Mouse (Mus musculus): ENCODE results near the gene Slc17a2. TPM values are rescaled to one million over a fixed set of nuclear protein-coding genes. Genes with fewer than 3 reads are reported as not detected.

Gene Slc17a2
- polyA plus RNA-seq, 1 experiment from 2014 or later: not detected

GRCm38 (mm10) chr13:23867405-23867804 lies 60.6 kb downstream of the Slc17a2 start, which contains the start of gene Slc17a1:
Gene Slc17a1 (plus strand): TSS chr13:23867750.
- no peak for ATAC-seq
- Histone ChIP-seq H3K4me1 (replicated peaks; ENCODE audit: control insufficient read depth, insufficient read depth, low read length) (no peaks in the 10 kb centered on the region), H3K27me3 (replicated peaks; ENCODE audit: control insufficient read depth, insufficient read depth, low read length) (no peaks in the 10 kb centered on the region), H3K36me3 (ENCODE audit: control insufficient read depth, insufficient read depth) (no peaks in the 10 kb centered on the region), H3K4me3 (replicated peaks; ENCODE audit: low read length) (no peak within 1 kb of the TSS), H3K9me3 (ENCODE audit: control insufficient read depth, low read length) (no peaks in the 10 kb centered on the region), H3K9ac (replicated peaks; ENCODE audit: low read depth, low read length) (no peak within 1 kb of the TSS), H3K4me2 (ENCODE audit: low read length) (no peak within 1 kb of the TSS), H3K27ac (ENCODE audit: low read length) (no peak within 1 kb of the TSS)
- 74% methylated on average over 7 of the region's 7 CpGs for WGBS

- no peak overlapping the region for H3K9ac ChIP-seq (replicated peaks; ENCODE audit: low read depth, low read length)
- H3K9me3 ChIP-seq (ENCODE audit: control insufficient read depth, low read length): no peaks in the 10 kb centered on the region
- H3K27me3 ChIP-seq (replicated peaks; ENCODE audit: control insufficient read depth, insufficient read depth, low read length): no peaks in the 10 kb centered on the region
- H3K27ac ChIP-seq (ENCODE audit: low read length): no peak overlapping the region
- no peak overlapping the region for H3K4me2 ChIP-seq (ENCODE audit: low read length)
- H3K4me3 ChIP-seq (replicated peaks; ENCODE audit: low read length): no peak overlapping the region
- WGBS: 92% methylated on average over 8 of the region's 8 CpGs
- H3K4me1 ChIP-seq (replicated peaks; ENCODE audit: control insufficient read depth, insufficient read depth, low read length): no peaks in the 10 kb centered on the region
- ATAC-seq: no peak
- no peaks in the 10 kb centered on the region for H3K36me3 ChIP-seq (ENCODE audit: control insufficient read depth, insufficient read depth)
Measured at GRCm38 (mm10) chr13:23868790-23869533, 62.2 kb downstream of the Slc17a2 start.

- H3K4me1 ChIP-seq (replicated peaks; ENCODE audit: control insufficient read depth, insufficient read depth, low read length): no peaks in the 10 kb centered on the region
- H3K4me2 ChIP-seq (ENCODE audit: low read length): no peak overlapping the region
- H3K4me3 ChIP-seq (replicated peaks; ENCODE audit: low read length): no peak overlapping the region
- H3K27ac ChIP-seq (ENCODE audit: low read length): no peak overlapping the region
- ATAC-seq: no peak
- no peak overlapping the region for H3K9ac ChIP-seq (replicated peaks; ENCODE audit: low read depth, low read length)
- H3K27me3 ChIP-seq (replicated peaks; ENCODE audit: control insufficient read depth, insufficient read depth, low read length): no peaks in the 10 kb centered on the region
- 85% methylated on average over 3 of the region's 3 CpGs for WGBS
- H3K36me3 ChIP-seq (ENCODE audit: control insufficient read depth, insufficient read depth): no peaks in the 10 kb centered on the region
- no peaks in the 10 kb centered on the region for H3K9me3 ChIP-seq (ENCODE audit: control insufficient read depth, low read length)
Measured at GRCm38 (mm10) chr13:23869996-23870395, 63.2 kb downstream of the Slc17a2 start.

- Histone ChIP-seq H3K4me3 (replicated peaks; ENCODE audit: low read length) (no peak overlapping the region), H3K9me3 (ENCODE audit: control insufficient read depth, low read length) (no peaks in the 10 kb centered on the region), H3K36me3 (ENCODE audit: control insufficient read depth, insufficient read depth) (no peaks in the 10 kb centered on the region), H3K9ac (replicated peaks; ENCODE audit: low read depth, low read length) (no peak overlapping the region), H3K27me3 (replicated peaks; ENCODE audit: control insufficient read depth, insufficient read depth, low read length) (no peaks in the 10 kb centered on the region), H3K4me2 (ENCODE audit: low read length) (no peak overlapping the region), H3K4me1 (replicated peaks; ENCODE audit: control insufficient read depth, insufficient read depth, low read length) (no peaks in the 10 kb centered on the region), H3K27ac (ENCODE audit: low read length) (no peak overlapping the region)
- WGBS: 84% methylated on average over 5 of the region's 5 CpGs
- no peak for ATAC-seq
Measured at GRCm38 (mm10) chr13:23873141-23873540, 66.3 kb downstream of the Slc17a2 start.

Other genes with a start within 250 kb of the Slc17a2 start
- 2.0 and 3.4 TPM in 2 replicates for gene Hist1h3e, start 244.6 kb upstream of the Slc17a2 start, polyA plus RNA-seq (2015; fragmentation: Nextera tagmentation; extraction: Ambion mirVana)
- 33.0 and 46.2 TPM in 2 replicates for gene Hist1h2ae, start 235.8 kb upstream of the Slc17a2 start, polyA plus RNA-seq (2015; fragmentation: Nextera tagmentation; extraction: Ambion mirVana)
- gene Hist1h2bg, start 235.6 kb upstream of the Slc17a2 start, polyA plus RNA-seq (2015; fragmentation: Nextera tagmentation; extraction: Ambion mirVana): 2.1 and 6.2 TPM in 2 replicates
- gene Hist1h2bf, start 232.8 kb upstream of the Slc17a2 start, polyA plus RNA-seq (2015; fragmentation: Nextera tagmentation; extraction: Ambion mirVana): 2.1 and 2.6 TPM in 2 replicates
- 1.2 and 3.4 TPM in 2 replicates for gene Hist1h2ad, start 232.6 kb upstream of the Slc17a2 start, polyA plus RNA-seq (2015; fragmentation: Nextera tagmentation; extraction: Ambion mirVana)
- gene Hist1h3d, start 231.2 kb upstream of the Slc17a2 start, polyA plus RNA-seq (2015; fragmentation: Nextera tagmentation; extraction: Ambion mirVana): 2.2 and 2.8 TPM in 2 replicates
- 51.0 and 59.0 TPM in 2 replicates for gene Hist1h4d, start 225.4 kb upstream of the Slc17a2 start, polyA plus RNA-seq (2015; fragmentation: Nextera tagmentation; extraction: Ambion mirVana)
- gene Hist1h2be, start 185.9 kb upstream of the Slc17a2 start, polyA plus RNA-seq (2015; fragmentation: Nextera tagmentation; extraction: Ambion mirVana): 2.0 and 2.6 TPM in 2 replicates
- 7.0 and 9.9 TPM in 2 replicates for gene Hist1h1e, start 184.4 kb upstream of the Slc17a2 start, polyA plus RNA-seq (2015; fragmentation: Nextera tagmentation; extraction: Ambion mirVana)
- 0.80 and 0.83 TPM in 2 replicates for gene Hist1h2ac, start 123.0 kb upstream of the Slc17a2 start, polyA plus RNA-seq (2015; fragmentation: Nextera tagmentation; extraction: Ambion mirVana)
- 27.2 and 35.5 TPM in 2 replicates for gene Hist1h2bc, start 122.8 kb upstream of the Slc17a2 start, polyA plus RNA-seq (2015; fragmentation: Nextera tagmentation; extraction: Ambion mirVana)
- gene Hist1h1t, start 111.2 kb upstream of the Slc17a2 start, polyA plus RNA-seq (2015; fragmentation: Nextera tagmentation; extraction: Ambion mirVana): not detected in 2 replicates
- gene Hist1h4c, start 108.5 kb upstream of the Slc17a2 start, polyA plus RNA-seq (2015; fragmentation: Nextera tagmentation; extraction: Ambion mirVana): 2.1 and 2.2 TPM in 2 replicates
- gene Hfe, start 96.1 kb upstream of the Slc17a2 start, polyA plus RNA-seq (2015; fragmentation: Nextera tagmentation; extraction: Ambion mirVana): 2.1 and 3.3 TPM in 2 replicates
- 16.7 and 22.7 TPM in 2 replicates for gene Hist1h1c, start 68.2 kb upstream of the Slc17a2 start, polyA plus RNA-seq (2015; fragmentation: Nextera tagmentation; extraction: Ambion mirVana)
- gene Hist1h3c, start 61.4 kb upstream of the Slc17a2 start, polyA plus RNA-seq (2015; fragmentation: Nextera tagmentation; extraction: Ambion mirVana): 1.6 and 2.0 TPM in 2 replicates
- gene Hist1h2bb, start 60.3 kb upstream of the Slc17a2 start, polyA plus RNA-seq (2015; fragmentation: Nextera tagmentation; extraction: Ambion mirVana): 0.86 and 0.95 TPM in 2 replicates
- 14.5 and 16.2 TPM in 2 replicates for gene Hist1h2ab, start 55.9 kb upstream of the Slc17a2 start, polyA plus RNA-seq (2015; fragmentation: Nextera tagmentation; extraction: Ambion mirVana)
- gene Hist1h3b, start 54.7 kb upstream of the Slc17a2 start, polyA plus RNA-seq (2015; fragmentation: Nextera tagmentation; extraction: Ambion mirVana): 4.9 and 6.7 TPM in 2 replicates
- 1.5 TPM in 1 of 2 replicates, not detected in the other for gene Hist1h4b, start 50.0 kb upstream of the Slc17a2 start, polyA plus RNA-seq (2015; fragmentation: Nextera tagmentation; extraction: Ambion mirVana)
- gene Hist1h4a, start 45.8 kb upstream of the Slc17a2 start, polyA plus RNA-seq (2015; fragmentation: Nextera tagmentation; extraction: Ambion mirVana): not detected in 2 replicates
- 1.5 and 1.9 TPM in 2 replicates for gene Hist1h3a, start 44.6 kb upstream of the Slc17a2 start, polyA plus RNA-seq (2015; fragmentation: Nextera tagmentation; extraction: Ambion mirVana)
- 0.70 and 1.0 TPM in 2 replicates for gene Hist1h1a, start 43.3 kb upstream of the Slc17a2 start, polyA plus RNA-seq (2015; fragmentation: Nextera tagmentation; extraction: Ambion mirVana)
- gene Trim38, start 37.1 kb upstream of the Slc17a2 start, polyA plus RNA-seq (2015; fragmentation: Nextera tagmentation; extraction: Ambion mirVana): not detected in 2 replicates
- gene Slc17a3, start 32.4 kb downstream of the Slc17a2 start, polyA plus RNA-seq (2015; fragmentation: Nextera tagmentation; extraction: Ambion mirVana): not detected in 2 replicates
- gene Slc17a1, start 60.8 kb downstream of the Slc17a2 start, polyA plus RNA-seq (2015; fragmentation: Nextera tagmentation; extraction: Ambion mirVana): not detected in 2 replicates
- gene Slc17a4, start 108.0 kb downstream of the Slc17a2 start, polyA plus RNA-seq (2015; fragmentation: Nextera tagmentation; extraction: Ambion mirVana): not detected in 2 replicates
- gene Hist1h2ba, start 127.2 kb downstream of the Slc17a2 start, polyA plus RNA-seq (2015; fragmentation: Nextera tagmentation; extraction: Ambion mirVana): not detected in 2 replicates
- not detected in 2 replicates for gene Hist1h2aa, start 127.5 kb downstream of the Slc17a2 start, polyA plus RNA-seq (2015; fragmentation: Nextera tagmentation; extraction: Ambion mirVana)
- gene Scgn, start 184.2 kb downstream of the Slc17a2 start, polyA plus RNA-seq (2015; fragmentation: Nextera tagmentation; extraction: Ambion mirVana): 1.9 and 3.7 TPM in 2 replicates

Data from forebrain, embryonic 16.5 days (tissue).